Mouse (Mus musculus) forebrain, embryonic 12.5 days (tissue): ENCODE measurements around the gene Abhd12b. TPM values are rescaled to one million over a fixed set of nuclear protein-coding genes. Genes with fewer than 3 reads are reported as not detected.

Experiments
- ATAC-seq: fragments of 200-750 bp; cut with Nextera tagmentation; 2 replicates; pipeline ENCODE4 v1.8.0; 2017; ENCODE audit warnings: moderate TSS enrichment; ENCODE audit not compliant: low FRiP score
- H3K27ac ChIP-seq: fragments of 300-500 bp; sonication (generic); 2 replicates; pipeline ENCODE4 v1.5.1; 2016; ENCODE audit warnings: mild to moderate bottlenecking
- H3K27me3 ChIP-seq: fragments of 300-500 bp; sonication (generic); 2 replicates; pipeline ENCODE4 v1.6.1; 2016; ENCODE audit warnings: mild to moderate bottlenecking
- H3K36me3 ChIP-seq: fragments of 300-500 bp; sonication (generic); replicated peaks from 2 replicates; pipeline ENCODE4 v1.6.1; 2016; ENCODE audit warnings: mild to moderate bottlenecking
- H3K4me1 ChIP-seq: fragments of 300-500 bp; sonication (generic); 2 replicates; pipeline ENCODE4 v1.6.1; 2016
- H3K4me2 ChIP-seq: fragments of 300-500 bp; sonication (generic); 2 replicates; pipeline ENCODE4 v1.6.1; 2016; ENCODE audit warnings: mild to moderate bottlenecking, moderate library complexity
- H3K4me3 ChIP-seq: fragments of 300-500 bp; sonication (generic); replicated peaks from 2 replicates; pipeline ENCODE4 v1.5.1; 2016; ENCODE audit warnings: mild to moderate bottlenecking
- H3K9ac ChIP-seq: fragments of 300-500 bp; sonication (generic); 2 replicates; pipeline ENCODE4 v1.6.1; 2016; ENCODE audit warnings: mild to moderate bottlenecking
- H3K9me3 ChIP-seq: fragments of 300-500 bp; sonication (generic); 2 replicates; pipeline ENCODE4 v1.6.1; 2016
- WGBS: fragments of 180-500 bp; shearing (Covaris S2); methylation state at CpG from one replicate; pipeline ENCODE4 v1.1.7; 2016; 5-methylcytosine and 5-hydroxymethylcytosine counted together
- polyA plus RNA-seq: library from polyadenylated mRNA; unstranded; fragments of >200 nt; fragmentation: Nextera tagmentation; extraction: Ambion mirVana; gene quantifications from 2 replicates; pipeline ENCODE4 v1.2.1, GENCODE M21; 2016

Gene Abhd12b
- polyA plus RNA-seq, 1 experiment from 2014 or later: not detected

DNA sequence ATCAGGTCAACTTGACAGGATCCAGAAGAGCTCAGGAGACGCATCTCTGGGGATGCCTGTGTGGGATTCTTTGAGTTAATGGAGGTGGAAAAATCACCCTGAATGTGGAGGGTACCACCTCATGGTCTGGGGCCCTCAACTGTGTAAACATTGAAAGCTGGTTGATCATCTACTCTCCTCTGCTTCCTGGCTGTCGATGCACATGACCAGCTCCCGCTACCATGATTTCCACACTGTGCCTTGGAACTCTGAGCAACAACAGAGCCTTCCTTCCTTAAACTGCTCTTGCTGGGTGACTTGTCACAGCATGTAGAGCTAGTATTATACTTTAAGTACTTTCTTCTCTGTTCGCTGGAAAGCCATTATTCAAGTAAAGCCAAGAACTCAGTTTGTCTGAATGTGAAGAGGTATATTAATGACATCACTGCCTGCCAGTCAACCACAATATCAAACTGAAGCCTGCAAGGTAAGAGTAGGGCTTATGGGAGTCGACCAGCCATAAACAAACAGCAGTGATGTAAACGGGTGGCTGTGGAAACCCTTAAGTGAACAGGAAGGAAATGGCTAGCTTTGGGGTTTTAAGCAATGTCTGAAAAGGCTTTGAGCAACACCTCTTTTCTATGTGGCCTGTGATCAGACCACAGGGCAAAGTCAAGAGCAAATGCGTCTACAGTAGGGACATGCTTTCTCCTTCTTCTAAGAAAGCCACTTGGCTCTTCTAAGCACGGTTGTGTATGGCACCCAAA lies 65.0 kb downstream of the Abhd12b start:
- ATAC-seq: no peak
- no peak overlapping the region for H3K4me2 ChIP-seq
- H3K4me3 ChIP-seq: no peak overlapping the region
- H3K9me3 ChIP-seq: no peaks in the 10 kb centered on the region
- WGBS: 91% methylated on average over 8 of the region's 8 CpGs
- H3K36me3 ChIP-seq: no peaks in the 10 kb centered on the region
- H3K9ac ChIP-seq: no peak overlapping the region
- H3K4me1 ChIP-seq: peaks cover 10% of the 10 kb centered on the region; the same call in 1 of the 2 replicates
- H3K27ac ChIP-seq: no peak overlapping the region
- no peaks in the 10 kb centered on the region for H3K27me3 ChIP-seq

DNA sequence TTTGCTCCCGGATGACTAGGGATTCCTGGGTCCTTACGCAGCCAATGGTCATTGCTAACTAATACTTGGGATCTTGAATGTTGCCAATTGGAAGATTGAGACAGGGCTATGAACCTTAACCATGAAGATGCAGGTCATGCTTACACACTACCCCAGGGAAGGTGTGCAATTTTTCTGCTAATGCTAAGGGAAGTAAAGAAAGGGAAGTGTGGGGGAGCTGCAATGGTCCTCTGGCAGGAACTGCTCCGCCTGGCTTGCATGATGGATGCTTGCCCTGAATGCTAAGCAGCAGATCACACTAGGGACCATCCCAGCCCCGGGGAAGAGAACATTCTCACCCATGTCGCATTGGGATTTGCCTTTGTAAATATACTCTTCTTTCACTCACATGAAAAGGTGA lies 67.5 kb downstream of the Abhd12b start:
- H3K4me1 ChIP-seq: peaks cover 6% of the 10 kb centered on the region; the same call in 1 of the 2 replicates
- no peaks in the 10 kb centered on the region for H3K9me3 ChIP-seq
- H3K4me2 ChIP-seq: no peak overlapping the region
- H3K36me3 ChIP-seq: no peaks in the 10 kb centered on the region
- no peak for ATAC-seq
- H3K27me3 ChIP-seq: peaks cover 6% of the 10 kb centered on the region
- H3K9ac ChIP-seq: no peak overlapping the region
- WGBS: 84% methylated on average over 5 of the region's 5 CpGs
- H3K4me3 ChIP-seq: no peak overlapping the region
- H3K27ac ChIP-seq: no peak overlapping the region

DNA sequence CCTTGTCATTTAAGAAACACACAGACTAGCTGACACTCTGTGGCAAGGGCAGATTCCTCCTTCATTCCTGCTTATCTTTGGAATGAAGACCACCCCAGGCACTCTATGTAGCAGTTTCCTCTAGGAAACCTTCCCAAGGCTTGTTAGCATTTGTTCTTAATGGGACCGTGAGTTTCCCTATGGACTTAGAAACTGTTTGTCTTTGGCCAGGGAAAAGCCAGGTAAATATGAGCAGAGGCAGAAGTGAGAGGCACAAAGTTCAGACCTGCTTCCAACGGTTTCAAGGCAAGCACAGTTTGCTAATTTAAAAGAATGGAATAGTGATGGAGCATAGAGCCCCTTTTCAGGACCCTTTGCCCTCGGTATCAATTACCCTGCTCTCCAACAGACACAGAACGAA lies 69.4 kb downstream of the Abhd12b start:
- no peak overlapping the region for H3K4me2 ChIP-seq
- no peak overlapping the region for H3K4me3 ChIP-seq
- H3K27me3 ChIP-seq: peaks cover 22% of the 10 kb centered on the region
- peaks cover 20% of the 10 kb centered on the region for H3K4me1 ChIP-seq
- no peak for ATAC-seq
- WGBS: 67% methylated on average over 4 of the region's 4 CpGs
- H3K9ac ChIP-seq: no peak overlapping the region
- H3K27ac ChIP-seq: no peak overlapping the region
- H3K9me3 ChIP-seq: no peaks in the 10 kb centered on the region
- no peaks in the 10 kb centered on the region for H3K36me3 ChIP-seq

DNA sequence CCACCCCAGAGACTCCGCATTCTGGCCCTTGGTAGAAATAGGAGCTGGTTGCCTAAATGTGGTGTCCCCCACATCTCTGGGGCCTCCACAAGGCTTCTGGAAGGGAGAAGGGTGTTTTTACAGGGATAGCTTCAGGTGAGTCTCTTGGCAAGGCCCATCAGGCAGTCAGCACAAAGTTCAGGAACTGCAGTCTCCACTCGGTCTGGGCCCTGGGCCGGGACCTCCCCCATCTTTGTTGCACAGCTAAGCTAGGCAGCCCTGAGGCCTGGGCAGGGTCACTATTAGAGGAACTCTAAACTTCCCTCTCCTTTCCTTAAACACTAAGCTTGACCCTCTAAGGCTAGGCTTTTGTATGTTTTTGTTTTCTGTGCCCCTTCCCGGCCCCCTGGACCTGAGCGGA lies 72.7 kb downstream of the Abhd12b start:
- no peak for ATAC-seq
- Histone ChIP-seq H3K4me3 (peak overlapping the region; percentile 49), H3K9ac (peak overlapping the region; percentile 59; the same call in 1 of the 2 replicates), H3K4me2 (peak overlapping the region; percentile 89), H3K27ac (no peak overlapping the region), H3K4me1 (peaks cover 22% of the 10 kb centered on the region), H3K9me3 (no peaks in the 10 kb centered on the region), H3K27me3 (peaks cover 30% of the 10 kb centered on the region), H3K36me3 (no peaks in the 10 kb centered on the region)
- WGBS: 29% methylated on average over 5 of the region's 5 CpGs

DNA sequence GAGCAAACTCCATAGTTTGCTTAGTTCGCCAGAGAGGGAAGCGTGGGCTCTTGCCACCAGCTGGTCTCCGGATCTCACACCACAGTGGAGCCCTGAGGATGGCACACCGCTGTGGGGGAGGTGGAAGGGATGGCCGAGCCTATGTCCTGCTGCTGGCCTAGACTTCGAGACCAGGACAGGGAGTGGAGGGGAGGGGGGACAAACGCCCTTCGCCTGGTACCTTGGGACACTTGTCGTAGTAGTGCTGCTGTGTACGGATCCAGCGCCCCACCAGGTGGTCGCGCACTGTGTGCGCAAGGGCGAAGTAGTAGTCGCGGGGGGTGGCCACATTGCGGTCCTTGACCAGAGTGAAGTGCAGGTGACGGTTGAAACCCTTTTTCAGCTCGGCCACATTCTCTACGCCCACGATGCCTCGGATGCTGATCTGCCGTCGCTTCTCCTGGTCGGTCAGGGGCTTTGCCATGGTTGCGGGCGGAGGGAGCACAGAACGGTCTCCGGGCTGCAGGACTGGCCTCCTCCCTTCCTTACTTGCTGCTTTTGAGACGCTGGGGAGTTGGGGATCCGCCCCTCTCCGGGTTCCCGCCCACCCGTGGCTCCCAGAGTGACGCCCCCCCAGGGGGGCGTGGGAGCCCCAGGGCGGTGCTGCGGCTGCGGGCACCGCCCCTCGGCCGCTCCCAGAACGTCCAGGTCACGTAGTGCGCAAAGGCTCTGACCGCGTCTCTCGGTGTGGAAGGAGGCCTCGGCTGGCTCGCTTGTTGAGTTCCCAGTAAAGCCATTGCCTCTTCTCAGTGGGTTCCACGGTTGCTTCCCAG lies 73.4 kb downstream of the Abhd12b start:
- 1% methylated on average over 52 of the region's 52 CpGs for WGBS
- H3K27me3 ChIP-seq: peaks cover 30% of the 10 kb centered on the region
- peak; percentile 69 for ATAC-seq

DNA sequence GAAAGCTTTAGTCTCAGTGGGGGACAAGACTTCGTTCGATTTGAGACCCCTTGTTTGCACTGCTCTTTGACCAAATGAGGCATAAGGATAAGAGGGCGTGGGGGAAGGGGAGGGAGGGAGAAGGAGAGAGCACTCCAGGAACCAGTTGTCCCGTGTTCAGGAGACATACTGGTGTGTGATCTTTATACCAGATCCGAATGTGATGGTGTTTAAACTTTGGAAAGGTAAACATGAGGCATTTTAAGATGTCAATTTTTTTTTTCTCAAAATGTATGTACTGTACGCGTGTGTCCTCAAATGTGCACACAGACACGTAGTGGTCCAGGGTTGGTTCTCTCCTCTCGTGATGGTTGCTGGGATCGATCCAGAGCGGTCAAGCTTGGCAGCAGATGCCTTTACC lies 74.2 kb downstream of the Abhd12b start:
- Histone ChIP-seq H3K4me1 (peaks cover 24% of the 10 kb centered on the region), H3K9ac (no peak overlapping the region), H3K27me3 (peaks cover 36% of the 10 kb centered on the region), H3K4me3 (no peak overlapping the region), H3K27ac (no peak overlapping the region), H3K4me2 (peak overlapping the region; percentile 89; the same call in 1 of the 2 replicates), H3K36me3 (no peaks in the 10 kb centered on the region), H3K9me3 (no peaks in the 10 kb centered on the region)
- ATAC-seq: no peak
- 64% methylated on average over 11 of the region's 11 CpGs for WGBS

More for the DNA sequence above, 73.4 kb downstream of the Abhd12b start:
- H3K9ac ChIP-seq: peak overlapping the region; percentile 59
- H3K4me2 ChIP-seq: peak overlapping the region; percentile 89
- H3K9me3 ChIP-seq: no peaks in the 10 kb centered on the region
- peaks cover 28% of the 10 kb centered on the region for H3K4me1 ChIP-seq
- no peaks in the 10 kb centered on the region for H3K36me3 ChIP-seq
- H3K27ac ChIP-seq: no peak overlapping the region
- peak overlapping the region; percentile 49 for H3K4me3 ChIP-seq

DNA sequence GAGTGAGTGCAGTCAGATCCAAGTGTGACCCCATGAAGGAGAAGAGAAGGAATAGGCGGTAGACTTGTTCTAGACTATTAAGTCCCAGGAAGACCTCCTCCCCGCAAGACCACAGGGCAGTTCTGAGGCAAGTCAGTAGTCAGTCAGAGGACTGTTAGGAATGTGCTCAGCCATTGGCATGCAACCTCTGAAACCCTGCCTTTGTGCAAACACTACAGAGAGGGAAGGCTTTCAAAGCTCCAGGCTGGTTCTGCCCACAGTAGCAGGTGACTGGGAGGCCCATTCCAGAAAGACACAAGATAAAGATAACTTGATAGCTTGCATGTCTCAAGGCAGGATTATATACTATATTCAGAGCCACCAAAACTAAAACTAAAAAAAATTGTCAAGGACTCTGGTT lies 77.4 kb downstream of the Abhd12b start, which contains the start of gene Pygl:
Gene Pygl (minus strand): TSS at position 195 of the 400 bp plus-strand sequence.
- no peak within 1 kb of the TSS for H3K9ac ChIP-seq
- no peaks in the 10 kb centered on the region for H3K9me3 ChIP-seq
- H3K4me1 ChIP-seq: peaks cover 27% of the 10 kb centered on the region
- peaks cover 35% of the 10 kb centered on the region for H3K27me3 ChIP-seq
- no peak within 1 kb of the TSS for H3K4me3 ChIP-seq
- ATAC-seq: no peak
- H3K27ac ChIP-seq: no peak within 1 kb of the TSS
- no peaks in the 10 kb centered on the region for H3K36me3 ChIP-seq
- H3K4me2 ChIP-seq: no peak within 1 kb of the TSS
- 78% methylated on average over 2 of the region's 2 CpGs for WGBS

DNA sequence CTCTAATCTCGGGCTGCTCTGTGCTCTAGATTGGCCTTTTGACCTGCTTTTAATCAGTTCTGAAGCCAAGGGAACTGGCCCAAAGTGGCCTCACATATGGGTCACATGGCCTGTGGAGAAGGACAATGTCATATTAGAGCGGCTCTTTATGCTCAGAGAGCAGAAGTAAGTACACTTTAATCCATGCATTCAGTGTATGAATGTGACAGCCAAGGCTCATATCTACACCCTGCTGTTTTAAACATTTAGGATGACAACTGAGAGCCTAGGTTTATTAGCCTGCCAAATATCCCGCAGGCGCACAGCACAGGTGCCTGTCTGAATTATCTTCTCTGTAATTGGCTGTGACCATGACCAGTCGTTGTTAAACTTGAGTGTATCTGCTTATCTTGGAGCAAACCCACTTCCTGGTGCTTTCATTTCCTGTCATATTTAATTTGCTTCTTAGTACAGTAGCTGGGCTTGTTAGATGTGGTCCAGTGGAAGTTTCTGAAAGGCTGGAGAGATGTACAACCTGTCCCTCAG lies 78.1 kb downstream of the Abhd12b start:
- no peaks in the 10 kb centered on the region for H3K9me3 ChIP-seq
- no peak overlapping the region for H3K27ac ChIP-seq
- no peak for ATAC-seq
- WGBS: 22% methylated on average over 5 of the region's 5 CpGs
- H3K9ac ChIP-seq: no peak overlapping the region
- H3K4me1 ChIP-seq: peaks cover 20% of the 10 kb centered on the region
- no peaks in the 10 kb centered on the region for H3K36me3 ChIP-seq
- no peak overlapping the region for H3K4me3 ChIP-seq
- H3K27me3 ChIP-seq: peaks cover 27% of the 10 kb centered on the region
- H3K4me2 ChIP-seq: no peak overlapping the region

Other genes starting within 250 kb of the Abhd12b start
- gene Sav1, start 167.1 kb upstream of the Abhd12b start, polyA plus RNA-seq: 6.3 and 8.0 TPM in 2 replicates
- 12.7 and 15.5 TPM in 2 replicates for gene Nin, start 40.4 kb upstream of the Abhd12b start, polyA plus RNA-seq
- 4.9 and 5.7 TPM in 2 replicates for gene Pygl, start 77.3 kb downstream of the Abhd12b start, polyA plus RNA-seq
- gene Trim9, start 193.5 kb downstream of the Abhd12b start, polyA plus RNA-seq: 17.5 and 18.1 TPM in 2 replicates